Mouse (Mus musculus): ENCODE data around the gene BC107364.

GRCm38 (mm10) chr3:96396857-96397256 is 55.2 kb downstream of the BC107364 start:
- TF ChIP-seq POLR2A (IDR thresholded peaks at IDR 0.05; ENCODE audit: insufficient read depth, low read length) (no peak), CTCF (IDR thresholded peaks at IDR 0.05; ENCODE audit: low read depth, low read length) (no peak)
